Mouse (Mus musculus) MEL (cell line): ENCODE data around the gene Dennd4a. TPM values are rescaled to one million over a fixed set of nuclear protein-coding genes. Genes with fewer than 3 reads are reported as not detected.

Source experiments
- DNase-seq: peaks from one replicate; pipeline ENCODE4 v3.0.0; 2011; ENCODE audit warnings: low read depth, low spot score
- H3K27ac ChIP-seq: 2 replicates; pipeline ENCODE4 v1.5.1; 2012; ENCODE audit warnings: low read depth, mild to moderate bottlenecking, control low read depth, low read length, moderate library complexity; ENCODE audit not compliant: control insufficient read depth
- H3K27me3 ChIP-seq, 2 experiments: fragments of 150-350 bp in 1 of 2; sonication (generic) in 1 of 2; 2 replicates each; pipeline ENCODE4 v1.6.1; 2012; ENCODE audit warnings: low read length in 2 of 2, mild to moderate bottlenecking in 2 of 2, improper control_type of control experiment in 1 of 2, moderate library complexity in 1 of 2; ENCODE audit not compliant: insufficient read depth in 2 of 2, control insufficient read depth in 1 of 2
- H3K36me3 ChIP-seq, 2 experiments: 2 replicates each; pipeline ENCODE4 v1.6.1; 2012 to 2014; ENCODE audit warnings: low read length in 2 of 2, improper control_type of control experiment in 1 of 2, inconsistent platforms in 1 of 2, mild to moderate bottlenecking in 1 of 2; ENCODE audit not compliant: insufficient read depth in 2 of 2, control insufficient read depth in 1 of 2
- H3K4me1 ChIP-seq, 2 experiments: fragments of 150-350 bp in 1 of 2; sonication (generic) in 1 of 2; 2 replicates each; pipeline ENCODE4 v1.6.1; 2012; ENCODE audit warnings: low read length in 2 of 2, improper control_type of control experiment in 1 of 2, mild to moderate bottlenecking in 1 of 2; ENCODE audit not compliant: insufficient read depth in 2 of 2, control insufficient read depth in 1 of 2
- H3K4me3 ChIP-seq, 2 experiments: fragments of 150-350 bp in 1 of 2; sonication (generic) in 1 of 2; 2 replicates each; pipeline ENCODE4 v1.5.1; 2012; ENCODE audit warnings: low read depth in 2 of 2, low read length in 2 of 2, mild to moderate bottlenecking in 2 of 2, moderate library complexity in 2 of 2, control low read depth in 1 of 2, improper control_type of control experiment in 1 of 2; ENCODE audit not compliant: control insufficient read depth in 1 of 2, insufficient read depth in 1 of 2
- H3K79me2 ChIP-seq: 2 replicates; pipeline ENCODE4 v1.6.1; 2012; ENCODE audit warnings: mild to moderate bottlenecking, low read length, moderate library complexity; ENCODE audit not compliant: control insufficient read depth, poor library complexity, insufficient read depth
- H3K9ac ChIP-seq: 2 replicates; pipeline ENCODE4 v1.6.1; 2012; ENCODE audit warnings: low read depth, mild to moderate bottlenecking, control low read depth, low read length, moderate library complexity; ENCODE audit not compliant: control insufficient read depth, poor library complexity, severe bottlenecking
- H3K9me3 ChIP-seq: fragments of 150-350 bp; sonication (generic); replicated peaks from 2 replicates; pipeline ENCODE4 v1.6.1; 2012; ENCODE audit warnings: mild to moderate bottlenecking, low read length, improper control_type of control experiment, moderate library complexity; ENCODE audit not compliant: insufficient read depth
- BHLHE40 ChIP-seq: IDR thresholded peaks from 2 replicates; pipeline ENCODE4 v1.6.1; 2012; ENCODE audit warnings: low read depth, mild to moderate bottlenecking, inconsistent platforms, low read length, improper control_type of control experiment, borderline replicate concordance
- CHD2 ChIP-seq: IDR thresholded peaks from 2 replicates; pipeline ENCODE4 v1.6.1; 2011; ENCODE audit warnings: low read length, improper control_type of control experiment
- CTCF ChIP-seq, 3 experiments: IDR thresholded peaks in 2 of 3; conservative IDR thresholded peaks in 1 of 3; 2 replicates each; pipeline ENCODE4 v1.5.1; 2011 to 2012; ENCODE audit warnings: low read length in 3 of 3, low read depth in 2 of 3, mild to moderate bottlenecking in 2 of 3, improper control_type of control experiment in 1 of 3, inconsistent platforms in 1 of 3, mixed read lengths in 1 of 3, moderate library complexity in 1 of 3; ENCODE audit not compliant: control insufficient read depth in 1 of 3, insufficient read depth in 1 of 3, poor library complexity in 1 of 3, severe bottlenecking in 1 of 3
- E2F4 ChIP-seq: IDR thresholded peaks from 2 replicates; pipeline ENCODE4 v1.6.1; 2011; ENCODE audit warnings: low read depth, low read length, improper control_type of control experiment, borderline replicate concordance
- ELF1 ChIP-seq: IDR thresholded peaks from 2 replicates; pipeline ENCODE4 v1.6.1; 2014; ENCODE audit warnings: low read depth, mild to moderate bottlenecking, inconsistent platforms, low read length, improper control_type of control experiment, moderate library complexity
- EP300 ChIP-seq, 2 experiments: IDR thresholded peaks; 2 replicates each; pipeline ENCODE4 v1.6.1; 2011; ENCODE audit warnings: improper control_type of control experiment in 2 of 2, low read length in 2 of 2, low read depth in 1 of 2, mild to moderate bottlenecking in 1 of 2
- GABPA ChIP-seq: IDR thresholded peaks from 2 replicates; pipeline ENCODE4 v1.6.1; 2012; ENCODE audit warnings: low read depth, mild to moderate bottlenecking, inconsistent platforms, low read length, improper control_type of control experiment, moderate library complexity
- GATA1 ChIP-seq: IDR thresholded peaks from 2 replicates; pipeline ENCODE4 v1.6.1; 2011; ENCODE audit warnings: low read depth, low read length, improper control_type of control experiment
- HCFC1 ChIP-seq: IDR thresholded peaks from 2 replicates; pipeline ENCODE4 v1.6.1; 2012; ENCODE audit warnings: low read depth, mild to moderate bottlenecking, inconsistent platforms, low read length, improper control_type of control experiment, moderate library complexity
- JUND ChIP-seq: IDR thresholded peaks from 2 replicates; pipeline ENCODE4 v1.6.1; 2011; ENCODE audit warnings: low read depth, mild to moderate bottlenecking, improper control_type of control experiment, low read length
- MAFK ChIP-seq: IDR thresholded peaks from 2 replicates; pipeline ENCODE4 v1.6.1; 2011; ENCODE audit warnings: low read depth, mild to moderate bottlenecking, low read length, improper control_type of control experiment, borderline replicate concordance
- MEF2A ChIP-seq: IDR thresholded peaks from 2 replicates; pipeline ENCODE4 v1.6.1; 2014; ENCODE audit warnings: low read depth, mild to moderate bottlenecking, inconsistent platforms, low read length, improper control_type of control experiment; ENCODE audit not compliant: poor library complexity, insufficient replicate concordance, severe bottlenecking; ENCODE audit errors: extremely low read depth
- MXI1 ChIP-seq: IDR thresholded peaks from 2 replicates; pipeline ENCODE4 v1.6.1; 2011; ENCODE audit warnings: mild to moderate bottlenecking, low read depth, low read length, improper control_type of control experiment
- MYC ChIP-seq: IDR thresholded peaks from 2 replicates; pipeline ENCODE4 v1.6.1; 2011; ENCODE audit warnings: low read depth, mild to moderate bottlenecking, low read length, improper control_type of control experiment, moderate library complexity
- NRF1 ChIP-seq: IDR thresholded peaks from 2 replicates; pipeline ENCODE4 v1.6.1; 2014; ENCODE audit warnings: low read depth, mild to moderate bottlenecking, inconsistent platforms, low read length, improper control_type of control experiment, moderate library complexity; ENCODE audit not compliant: poor library complexity, insufficient read depth, severe bottlenecking
- POLR2AphosphoS2 ChIP-seq: IDR thresholded peaks from 2 replicates; pipeline ENCODE4 v1.6.1; 2011; ENCODE audit warnings: low read length, improper control_type of control experiment
- POLR2AphosphoS5 ChIP-seq: IDR thresholded peaks from 2 replicates; pipeline ENCODE4 v1.6.1; 2012; ENCODE audit warnings: low read depth, borderline replicate concordance, mild to moderate bottlenecking, inconsistent platforms, low read length, moderate library complexity, mixed read lengths
- RAD21 ChIP-seq: IDR thresholded peaks from 2 replicates; pipeline ENCODE4 v1.6.1; 2011; ENCODE audit warnings: mild to moderate bottlenecking, low read depth, low read length, improper control_type of control experiment
- RCOR1 ChIP-seq: IDR thresholded peaks from 2 replicates; pipeline ENCODE4 v1.6.1; 2012; ENCODE audit warnings: low read depth, mild to moderate bottlenecking, inconsistent platforms, low read length, improper control_type of control experiment
- SIN3A ChIP-seq: IDR thresholded peaks from 2 replicates; pipeline ENCODE4 v1.6.1; 2012; ENCODE audit warnings: low read length, improper control_type of control experiment, inconsistent platforms
- TAL1 ChIP-seq: IDR thresholded peaks from 2 replicates; pipeline ENCODE4 v1.6.1; 2012; ENCODE audit warnings: mild to moderate bottlenecking, inconsistent platforms, low read length, moderate library complexity, mixed read lengths
- TCF12 ChIP-seq: IDR thresholded peaks from 2 replicates; pipeline ENCODE4 v1.6.1; 2014; ENCODE audit warnings: low read depth, mild to moderate bottlenecking, inconsistent platforms, low read length, improper control_type of control experiment, moderate library complexity
- UBTF ChIP-seq: IDR thresholded peaks from 2 replicates; pipeline ENCODE4 v1.6.1; 2012; ENCODE audit warnings: low read depth, mild to moderate bottlenecking, inconsistent platforms, low read length, improper control_type of control experiment, moderate library complexity, borderline replicate concordance; ENCODE audit not compliant: insufficient read depth
- USF1 ChIP-seq: IDR thresholded peaks from 2 replicates; pipeline ENCODE4 v1.6.1; 2014; ENCODE audit warnings: low read depth, mild to moderate bottlenecking, inconsistent platforms, low read length, improper control_type of control experiment, moderate library complexity
- ZMIZ1 ChIP-seq: IDR thresholded peaks from 2 replicates; pipeline ENCODE4 v1.6.1; 2012; ENCODE audit warnings: low read depth, mild to moderate bottlenecking, inconsistent platforms, low read length, improper control_type of control experiment, moderate library complexity
- ZNF384 ChIP-seq: IDR thresholded peaks from 2 replicates; pipeline ENCODE4 v1.6.1; 2012; ENCODE audit warnings: low read depth, mild to moderate bottlenecking, inconsistent platforms, low read length, improper control_type of control experiment
- polyA plus RNA-seq, 2 experiments: library from polyadenylated mRNA; stranded (reverse) in 1 of 2; unstranded in 1 of 2; fragments of >175 nt in 1 of 2; fragments of >200 nt in 1 of 2; gene quantifications; 2 replicates each; pipeline versions ENCODE4 v1.2.1 to v1.2.4; 2012; ENCODE audit warnings: low replicate concordance in 2 of 2, low read depth in 1 of 2; ENCODE audit not compliant: insufficient read length in 2 of 2, insufficient read depth in 1 of 2, missing spikeins in 1 of 2
- total RNA-seq: library from RNA; depleted of rRNA; stranded (reverse); fragments of 300-350 nt; gene quantifications from 2 replicates; pipeline ENCODE4 v1.2.3, GENCODE M21; 2012

The Dennd4a gene
- total and polyA plus RNA-seq, 3 experiments: 7.7 to 74.8 (median 24.9) TPM

DNA sequence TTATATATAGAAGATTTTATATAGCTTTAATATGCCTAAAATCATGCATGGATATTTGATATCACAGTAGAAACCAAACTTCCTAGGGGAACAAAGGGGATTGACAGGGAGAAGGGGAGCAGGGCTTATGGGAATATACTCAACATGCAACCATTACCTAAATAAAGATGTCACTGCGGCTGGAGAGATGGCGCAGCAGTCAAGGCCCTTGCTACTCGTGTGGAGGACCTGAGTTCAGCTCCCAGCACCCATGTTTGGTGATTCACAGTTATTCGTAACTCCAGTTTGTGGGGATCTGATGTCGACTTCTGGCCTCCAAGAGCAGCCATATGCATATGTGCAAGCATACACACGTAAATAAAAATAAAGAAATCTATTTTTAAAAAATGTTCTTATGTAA, 41.2 kb upstream of the Dennd4a start:
- Histone ChIP-seq H3K27ac (no peak overlapping the region), H3K4me3 (no peak overlapping the region), H3K36me3 (peaks cover 0 to 8% of the 10 kb centered on the region in 2 experiments; a peak in 2 of 4 replicates), H3K4me1 (peaks cover 0 to 10% of the 10 kb centered on the region in 2 experiments; a peak in 2 of 4 replicates), H3K79me2 (no peaks in the 10 kb centered on the region), H3K9me3 (no peaks in the 10 kb centered on the region), H3K27me3 (no peaks in the 10 kb centered on the region), H3K9ac (no peak overlapping the region)
- DNase-seq: no peak
- TF ChIP-seq ZNF384 (no peak), E2F4 (no peak), TAL1 (no peak), NRF1 (no peak), MXI1 (no peak), EP300 (IDR thresholded peaks at IDR 0.05; ENCODE audit: low read depth in 1 of 2, low read length in 2 of 2) (no peak), CTCF (IDR thresholded peaks at IDR 0.05 in 2 of 3, conservative IDR thresholded peaks at IDR 0.05 in 1 of 3; ENCODE audit: control insufficient read depth in 1 of 3, insufficient read depth in 1 of 3, low read depth in 2 of 3, low read length in 3 of 3, poor library complexity in 1 of 3, severe bottlenecking in 1 of 3) (no peak), HCFC1 (no peak), UBTF (no peak), BHLHE40 (no peak)

DNA sequence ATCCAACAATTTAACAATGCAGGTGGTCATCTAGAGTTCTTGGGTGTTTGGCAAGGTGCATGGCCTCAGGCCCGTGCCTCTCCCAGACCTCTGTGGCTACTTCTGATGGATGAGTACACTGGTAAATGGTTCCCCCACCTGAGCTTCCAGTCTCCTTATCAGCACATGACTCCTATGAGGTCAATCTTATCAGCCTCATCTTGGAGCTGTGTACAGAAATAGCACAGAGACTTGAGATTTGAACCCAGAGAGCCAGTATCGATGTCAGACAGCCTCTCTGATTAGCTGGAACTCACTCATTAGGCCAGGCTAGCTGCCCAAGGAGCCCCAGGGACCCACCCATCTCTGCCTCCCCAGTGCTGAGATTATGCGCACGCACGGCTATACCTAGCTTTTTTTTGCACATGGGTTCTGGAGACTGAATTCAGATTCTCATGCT, 40.7 kb upstream of the Dennd4a start:
- peaks cover 0 to 10% of the 10 kb centered on the region in 2 experiments; a peak in 2 of 4 replicates for H3K4me1 ChIP-seq
- H3K9me3 ChIP-seq: no peaks in the 10 kb centered on the region
- H3K36me3 ChIP-seq: peaks cover 0 to 6% of the 10 kb centered on the region in 2 experiments; a peak in 2 of 4 replicates
- H3K9ac ChIP-seq: no peak overlapping the region
- H3K4me3 ChIP-seq: no peak overlapping the region
- no peaks in the 10 kb centered on the region for H3K79me2 ChIP-seq
- no peak for DNase-seq
- no peak overlapping the region for H3K27ac ChIP-seq
- H3K27me3 ChIP-seq: no peaks in the 10 kb centered on the region
- peak; percentile 66; the same call in 1 of the 2 replicates for TF ChIP-seq MEF2A
- no peak for TF ChIP-seq POLR2AphosphoS2
- TF ChIP-seq GATA1: peak; percentile 34; the same call in 1 of the 2 replicates
- TF ChIP-seq USF1: no peak
- no peak for TF ChIP-seq ELF1

GRCm38 (mm10) chr9:64771236-64771635, 39.9 kb upstream of the Dennd4a start:
- no peaks in the 10 kb centered on the region for H3K27me3 ChIP-seq
- H3K4me3 ChIP-seq: no peak overlapping the region
- H3K9me3 ChIP-seq: no peaks in the 10 kb centered on the region
- DNase-seq: peak; percentile 57
- H3K9ac ChIP-seq: no peak overlapping the region
- no peak overlapping the region for H3K27ac ChIP-seq
- no peaks in the 10 kb centered on the region for H3K79me2 ChIP-seq
- peaks cover 0 to 10% of the 10 kb centered on the region in 2 experiments; a peak in 2 of 4 replicates for H3K4me1 ChIP-seq
- peaks cover 0 to 6% of the 10 kb centered on the region in 2 experiments; a peak in 2 of 4 replicates for H3K36me3 ChIP-seq
- TF ChIP-seq TCF12 (no peak), GABPA (no peak), ZMIZ1 (no peak), MXI1 (no peak), CTCF (IDR thresholded peaks at IDR 0.05 in 2 of 3, conservative IDR thresholded peaks at IDR 0.05 in 1 of 3; ENCODE audit: control insufficient read depth in 1 of 3, insufficient read depth in 1 of 3, low read depth in 2 of 3, low read length in 3 of 3, poor library complexity in 1 of 3, severe bottlenecking in 1 of 3) (no peak), POLR2AphosphoS2 (no peak), MAFK (no peak), EP300 (IDR thresholded peaks at IDR 0.05; ENCODE audit: low read depth in 1 of 2, low read length in 2 of 2) (no peak), GATA1 (no peak), CHD2 (no peak), SIN3A (no peak), RCOR1 (no peak), POLR2AphosphoS5 (no peak), JUND (no peak), RAD21 (no peak), MYC (no peak)
